Mouse (Mus musculus) stomach, embryonic 16.5 days (tissue): Measurements from ENCODE around the gene Mei1. TPM values are rescaled to one million over a fixed set of nuclear protein-coding genes. Genes with fewer than 3 reads are reported as not detected.

Experiments used
- ATAC-seq: fragments of 200-750 bp; cut with Nextera tagmentation; 2 replicates; pipeline ENCODE4 v1.8.0; 2017; ENCODE audit warnings: moderate number of reproducible peaks, moderate TSS enrichment; ENCODE audit not compliant: insufficient read depth, low FRiP score
- H3K27ac ChIP-seq: fragments of 300-500 bp; sonication (generic); 2 replicates; pipeline ENCODE4 v1.5.1; 2014; ENCODE audit warnings: low read length
- H3K27me3 ChIP-seq: fragments of 300-500 bp; sonication (generic); 2 replicates; pipeline ENCODE4 v1.6.1; 2014; ENCODE audit warnings: low read length, control low read depth, mixed read lengths; ENCODE audit not compliant: control insufficient read depth, insufficient read depth
- H3K36me3 ChIP-seq: fragments of 300-500 bp; sonication (generic); 2 replicates; pipeline ENCODE4 v1.6.1; 2014; ENCODE audit warnings: low read length; ENCODE audit not compliant: control insufficient read depth, insufficient read depth
- H3K4me1 ChIP-seq: fragments of 300-500 bp; sonication (generic); 2 replicates; pipeline ENCODE4 v1.6.1; 2014; ENCODE audit warnings: low read length, control low read depth, mixed read lengths; ENCODE audit not compliant: control insufficient read depth, insufficient read depth
- H3K4me2 ChIP-seq: fragments of 300-500 bp; sonication (generic); 2 replicates; pipeline ENCODE4 v1.6.1; 2014; ENCODE audit warnings: low read depth, low read length, mixed read lengths
- H3K4me3 ChIP-seq: fragments of 300-500 bp; sonication (generic); replicated peaks from 2 replicates; pipeline ENCODE4 v1.5.1; 2014; ENCODE audit warnings: mild to moderate bottlenecking, low read length
- H3K9ac ChIP-seq: fragments of 300-500 bp; sonication (generic); 2 replicates; pipeline ENCODE4 v1.6.1; 2014; ENCODE audit warnings: low read length
- H3K9me3 ChIP-seq: fragments of 300-500 bp; sonication (generic); replicated peaks from 2 replicates; pipeline ENCODE4 v1.6.1; 2016; ENCODE audit warnings: low read length, control low read depth; ENCODE audit not compliant: control insufficient read depth
- WGBS: fragments of 180-500 bp; shearing (Covaris S2); extraction: QIAGEN DNeasy Blood & Tissue Kit; methylation state at CpG from one replicate; pipeline ENCODE4 v1.1.7; 2014; 5-methylcytosine and 5-hydroxymethylcytosine counted together
- polyA plus RNA-seq: library from polyadenylated mRNA; unstranded; fragments of >200 nt; fragmentation: Nextera tagmentation; extraction: Ambion mirVana; gene quantifications from 2 replicates; pipeline ENCODE4 v1.2.1, GENCODE M21; 2015

The Mei1 gene
- polyA plus RNA-seq, 1 experiment from 2014 or later: 0.03 TPM

DNA sequence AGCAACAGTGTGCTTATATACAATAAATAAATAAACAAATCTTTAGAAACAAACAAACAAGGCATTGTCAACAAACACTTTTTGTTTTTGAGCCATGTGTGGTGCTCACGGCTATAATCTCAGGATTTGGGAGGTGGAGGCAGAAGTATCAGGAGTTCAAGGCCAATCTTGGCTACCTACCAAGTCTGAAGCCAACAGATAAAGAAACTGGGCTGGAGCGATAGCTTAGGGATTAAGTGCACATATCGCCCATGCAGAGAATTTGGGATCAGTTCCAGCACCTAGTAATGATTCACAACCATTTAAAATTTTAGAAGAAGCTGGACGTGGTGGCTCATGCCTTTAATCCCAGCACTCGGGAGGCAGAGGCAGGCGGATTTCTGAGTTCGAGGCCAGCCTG is 3.7 kb downstream of the Mei1 start:
- no peaks in the 10 kb centered on the region for H3K36me3 ChIP-seq
- no peak overlapping the region for H3K9ac ChIP-seq
- H3K4me3 ChIP-seq: no peak overlapping the region
- H3K4me1 ChIP-seq: no peaks in the 10 kb centered on the region
- H3K9me3 ChIP-seq: no peaks in the 10 kb centered on the region
- peaks cover 19% of the 10 kb centered on the region for H3K27me3 ChIP-seq
- H3K27ac ChIP-seq: no peak overlapping the region
- H3K4me2 ChIP-seq: no peak overlapping the region
- ATAC-seq: no peak
- WGBS: 75% methylated on average over 7 of the region's 7 CpGs

GRCm38 (mm10) chr15:82079883-82080282 is 10.1 kb downstream of the Mei1 start:
- 57% methylated on average over 10 of the region's 10 CpGs for WGBS
- no peak for ATAC-seq

DNA sequence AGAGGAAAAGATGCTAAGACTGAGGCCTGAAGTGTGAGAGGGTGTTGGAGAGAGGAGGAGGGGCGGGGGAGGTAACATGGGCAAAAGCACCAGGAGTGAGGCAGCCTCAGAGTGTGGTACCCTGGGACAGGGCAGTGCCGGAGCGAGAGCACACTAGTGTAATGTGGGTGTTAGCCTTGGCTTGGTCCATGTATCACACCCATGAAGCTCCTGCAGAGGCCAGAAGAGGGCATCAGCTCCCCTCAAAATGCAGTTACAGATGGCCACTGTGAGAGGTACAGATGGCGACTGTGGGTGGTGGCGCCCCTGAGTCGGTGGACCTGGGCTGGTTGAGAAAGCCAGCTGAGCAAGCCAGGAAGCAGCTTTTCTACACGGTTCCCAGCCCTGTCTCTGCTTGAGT is 11.4 kb downstream of the Mei1 start:
- Histone ChIP-seq H3K36me3 (no peaks in the 10 kb centered on the region), H3K27ac (no peak overlapping the region)
- WGBS: 32% methylated on average over 7 of the region's 7 CpGs

More at GRCm38 (mm10) chr15:82079883-82080282, 10.1 kb downstream of the Mei1 start:
- Histone ChIP-seq H3K27me3 (no peaks in the 10 kb centered on the region), H3K4me3 (no peak overlapping the region), H3K27ac (no peak overlapping the region), H3K4me1 (no peaks in the 10 kb centered on the region), H3K4me2 (no peak overlapping the region), H3K9me3 (no peaks in the 10 kb centered on the region), H3K36me3 (no peaks in the 10 kb centered on the region), H3K9ac (no peak overlapping the region)

GRCm38 (mm10) chr15:82085606-82086005 is 15.8 kb downstream of the Mei1 start:
- Histone ChIP-seq H3K27ac (no peak overlapping the region), H3K36me3 (no peaks in the 10 kb centered on the region), H3K4me2 (no peak overlapping the region), H3K9me3 (no peaks in the 10 kb centered on the region), H3K27me3 (no peaks in the 10 kb centered on the region), H3K9ac (no peak overlapping the region), H3K4me3 (no peak overlapping the region), H3K4me1 (no peaks in the 10 kb centered on the region)
- no peak for ATAC-seq
- WGBS: 82% methylated on average over 9 of the region's 9 CpGs

More for the DNA sequence above, 11.4 kb downstream of the Mei1 start:
- no peak overlapping the region for H3K4me2 ChIP-seq
- H3K4me3 ChIP-seq: no peak overlapping the region
- no peak overlapping the region for H3K9ac ChIP-seq
- no peaks in the 10 kb centered on the region for H3K27me3 ChIP-seq
- no peak for ATAC-seq
- no peaks in the 10 kb centered on the region for H3K4me1 ChIP-seq
- no peaks in the 10 kb centered on the region for H3K9me3 ChIP-seq

DNA sequence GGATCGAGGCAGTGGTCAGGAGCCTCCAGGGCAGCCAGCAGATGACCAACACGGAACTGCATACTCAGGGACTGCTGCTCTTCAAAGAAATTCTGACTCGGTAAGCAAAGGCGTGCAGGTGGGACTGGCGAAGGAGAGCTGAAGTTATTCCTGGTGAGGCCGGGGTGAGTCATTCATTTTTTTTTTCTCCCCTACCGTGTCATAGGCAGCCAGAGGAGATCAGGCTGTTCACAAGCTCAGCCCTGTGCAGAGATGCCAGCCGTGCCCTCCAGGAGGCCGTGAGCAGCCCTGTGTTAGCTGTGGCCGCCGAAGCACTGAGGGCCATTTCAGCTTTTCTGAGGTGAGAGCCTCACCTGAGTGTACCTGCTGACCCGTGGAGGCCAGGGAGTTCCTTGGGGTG is 16.3 kb downstream of the Mei1 start:
- ATAC-seq: no peak
- Histone ChIP-seq H3K27me3 (no peaks in the 10 kb centered on the region), H3K4me1 (no peaks in the 10 kb centered on the region), H3K9me3 (no peaks in the 10 kb centered on the region), H3K36me3 (no peaks in the 10 kb centered on the region), H3K27ac (no peak overlapping the region), H3K9ac (no peak overlapping the region), H3K4me3 (no peak overlapping the region), H3K4me2 (no peak overlapping the region)
- 70% methylated on average over 12 of the region's 12 CpGs for WGBS

DNA sequence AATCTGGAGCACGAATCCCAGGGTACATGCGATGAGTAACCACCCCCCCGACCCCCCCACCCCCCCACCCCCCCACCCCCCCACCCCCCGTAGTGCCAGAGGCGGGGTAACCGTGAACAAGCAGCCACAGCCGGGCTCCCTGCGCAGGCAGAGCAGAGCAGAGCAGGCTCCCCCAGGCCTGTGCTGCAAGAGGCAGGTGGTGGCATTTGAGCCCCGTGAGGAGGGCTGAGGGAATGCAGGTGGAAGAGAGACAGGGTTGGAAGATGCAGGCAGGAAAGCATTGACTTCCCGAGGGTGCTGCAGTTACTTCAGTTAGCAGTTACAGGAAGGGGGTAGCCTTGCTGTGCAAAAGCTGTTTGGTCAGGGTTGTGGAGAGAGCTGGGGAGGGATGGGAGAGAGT is 17.5 kb downstream of the Mei1 start:
- no peak for ATAC-seq

DNA sequence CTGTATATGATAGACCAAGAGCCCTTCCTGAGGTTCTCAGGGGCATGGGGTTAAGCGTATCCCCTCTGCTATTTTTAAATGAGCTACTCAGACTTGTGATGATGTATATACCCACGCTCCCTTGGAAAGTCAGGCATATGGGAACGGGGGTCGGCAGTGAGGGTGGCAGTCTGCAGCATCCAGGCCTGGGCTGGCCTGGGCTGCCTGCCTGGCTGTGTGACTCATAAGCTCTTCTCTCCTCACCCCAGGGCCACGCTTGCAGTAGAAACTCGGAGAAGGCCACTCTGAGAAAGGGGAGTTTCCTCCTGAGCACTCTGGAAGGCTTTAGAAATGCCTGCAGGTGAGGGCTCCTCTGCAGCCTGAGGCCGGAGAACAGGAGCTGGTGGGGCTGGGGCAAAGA is 21.3 kb downstream of the Mei1 start:
- Histone ChIP-seq H3K27me3 (no peaks in the 10 kb centered on the region), H3K9me3 (no peaks in the 10 kb centered on the region), H3K4me3 (no peak overlapping the region), H3K4me1 (no peaks in the 10 kb centered on the region), H3K36me3 (no peaks in the 10 kb centered on the region), H3K4me2 (no peak overlapping the region), H3K27ac (no peak overlapping the region), H3K9ac (no peak overlapping the region)
- WGBS: 68% methylated on average over 7 of the region's 7 CpGs
- ATAC-seq: no peak

More for the DNA sequence above, 17.5 kb downstream of the Mei1 start:
- WGBS: 13% methylated on average over 10 of the region's 10 CpGs
- Histone ChIP-seq H3K27ac (no peak overlapping the region), H3K4me3 (no peak overlapping the region), H3K9me3 (no peaks in the 10 kb centered on the region), H3K9ac (no peak overlapping the region), H3K27me3 (no peaks in the 10 kb centered on the region), H3K36me3 (no peaks in the 10 kb centered on the region), H3K4me2 (no peak overlapping the region), H3K4me1 (no peaks in the 10 kb centered on the region)

GRCm38 (mm10) chr15:82106953-82107555 is 37.3 kb downstream of the Mei1 start:
- Histone ChIP-seq H3K36me3 (no peaks in the 10 kb centered on the region), H3K4me1 (no peaks in the 10 kb centered on the region), H3K4me3 (no peak overlapping the region), H3K4me2 (no peak overlapping the region), H3K9me3 (no peaks in the 10 kb centered on the region), H3K9ac (no peak overlapping the region), H3K27me3 (no peaks in the 10 kb centered on the region), H3K27ac (no peak overlapping the region)
- 24% methylated on average over 8 of the region's 8 CpGs for WGBS
- ATAC-seq: no peak

DNA sequence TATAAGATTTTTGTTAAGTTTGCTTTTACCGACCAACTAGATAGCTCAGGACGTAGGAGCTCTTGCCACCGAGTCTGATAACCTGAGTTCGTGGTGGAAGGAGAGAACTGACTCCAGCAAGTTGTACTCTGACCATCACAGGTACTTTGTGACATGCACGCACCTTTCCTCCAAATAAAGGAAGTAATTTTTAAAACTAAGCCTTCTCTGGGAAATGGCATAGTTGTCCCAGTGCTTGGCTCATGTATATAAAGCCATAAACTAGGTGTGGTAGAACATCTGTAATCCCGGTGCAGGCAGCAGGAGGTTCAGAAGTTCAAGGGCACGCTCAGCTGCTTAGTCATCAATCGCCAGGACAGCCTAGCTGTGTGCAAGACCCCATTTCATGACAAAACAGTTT is 50.7 kb downstream of the Mei1 start:
- Histone ChIP-seq H3K9me3 (no peaks in the 10 kb centered on the region), H3K9ac (no peak overlapping the region), H3K4me3 (no peak overlapping the region), H3K36me3 (no peaks in the 10 kb centered on the region), H3K27ac (no peak overlapping the region), H3K4me1 (no peaks in the 10 kb centered on the region), H3K4me2 (no peak overlapping the region), H3K27me3 (no peaks in the 10 kb centered on the region)
- 73% methylated on average over 8 of the region's 8 CpGs for WGBS
- ATAC-seq: no peak
